Mouse (Mus musculus) spleen, postnatal 14 days (tissue): Measurements from ENCODE around the gene Zfp664.

Experiments
- DNase-seq, 2 experiments: peaks; one replicate each; pipeline ENCODE4 v3.0.0; 2021 to 2022; ENCODE audit warnings: low spot score in 2 of 2

Gene Zfp664

DNA sequence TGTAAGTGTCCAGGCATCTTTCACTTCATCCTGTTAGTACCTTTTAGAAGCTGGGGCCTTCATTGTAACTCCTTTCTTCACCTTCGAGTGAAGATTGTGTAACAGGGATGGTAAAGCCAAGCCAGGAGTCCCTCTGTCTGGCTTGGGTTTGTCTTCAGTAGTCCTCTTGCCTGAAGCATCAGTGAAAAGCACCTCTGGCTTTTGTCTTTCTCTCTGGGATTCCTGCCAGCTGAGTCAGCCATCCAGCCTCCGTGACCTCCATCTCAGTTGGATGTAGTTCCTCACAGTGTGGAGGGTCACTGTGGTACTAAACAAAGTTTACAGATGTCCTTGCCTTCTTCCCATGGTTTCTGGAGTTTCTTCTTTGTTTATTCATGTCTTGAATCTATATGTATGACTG lies 9.5 kb downstream of the Zfp664 start:
- no peak for DNase-seq

DNA sequence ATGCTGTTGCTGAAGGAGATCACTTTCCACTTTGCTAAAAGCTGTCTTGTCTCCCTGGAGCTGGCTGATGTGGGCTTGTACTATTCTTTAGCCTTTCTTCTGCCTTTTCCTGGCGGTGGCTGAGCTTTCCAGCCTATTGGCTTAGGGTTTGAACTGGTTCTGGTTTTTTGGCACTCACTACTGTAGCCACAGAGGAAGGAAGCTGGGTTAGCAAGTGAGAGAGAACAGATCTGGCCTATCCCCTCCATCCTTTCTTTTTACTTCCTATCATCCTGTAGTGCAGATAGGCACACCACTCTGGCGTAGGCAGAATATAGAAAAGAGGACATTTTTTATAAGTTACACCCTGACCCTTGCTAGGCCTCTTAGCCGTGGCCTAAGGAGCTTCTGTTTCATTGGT lies 10.6 kb downstream of the Zfp664 start:
- DNase-seq = no peak

DNA sequence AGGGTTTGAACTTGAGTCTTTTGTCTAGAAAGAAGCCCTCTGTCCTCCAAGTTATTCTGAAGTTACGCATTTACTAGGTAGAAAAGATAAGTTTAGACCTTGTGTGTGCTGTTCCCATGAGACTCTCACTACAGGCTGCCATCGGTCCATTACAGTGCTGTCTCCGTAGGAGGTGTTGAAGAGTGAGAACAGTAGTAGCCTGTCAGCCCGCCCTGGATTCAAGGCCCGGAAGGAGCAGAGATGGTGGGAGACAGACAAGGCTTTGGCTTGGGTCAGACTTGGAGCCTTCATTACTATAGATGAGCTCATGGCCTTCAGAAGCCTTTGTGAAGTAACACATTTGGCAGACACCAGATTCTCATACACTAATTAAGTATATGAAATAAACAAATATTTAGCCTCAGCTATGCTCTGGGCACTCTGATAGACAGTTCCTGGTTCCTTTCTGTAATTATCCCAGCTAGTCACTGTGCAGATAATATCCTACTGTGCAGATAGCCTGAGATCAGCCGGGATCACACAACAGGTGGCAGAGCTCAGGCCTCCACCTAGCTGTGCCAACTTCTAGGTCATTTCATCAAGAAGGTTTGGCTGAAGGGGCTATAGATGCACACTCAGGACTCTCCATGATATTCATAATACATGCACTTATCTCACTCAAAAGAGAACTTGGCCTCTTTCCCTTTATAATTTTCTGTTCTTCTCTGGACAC lies 11.6 kb downstream of the Zfp664 start:
- DNase-seq = no peak

DNA sequence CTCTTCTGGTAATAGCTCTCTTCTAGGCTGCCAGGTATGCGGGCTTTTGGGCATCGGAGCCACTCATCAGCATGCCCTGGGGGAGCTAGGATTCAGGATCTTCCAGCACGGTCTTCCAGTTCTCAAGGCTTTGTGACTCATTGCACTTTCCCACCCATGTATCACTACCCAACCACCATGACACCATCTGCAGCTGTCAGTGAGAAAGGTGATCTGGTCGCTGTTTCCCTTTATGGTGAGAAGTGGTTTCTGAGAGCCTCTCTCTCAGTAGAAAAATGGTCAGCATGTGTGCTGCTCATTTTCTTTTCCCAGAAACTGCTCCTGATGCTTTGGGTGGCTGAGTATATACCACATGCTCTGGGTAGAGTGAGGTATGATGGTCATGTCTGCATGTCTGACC lies 16.8 kb downstream of the Zfp664 start:
- no peak for DNase-seq

DNA sequence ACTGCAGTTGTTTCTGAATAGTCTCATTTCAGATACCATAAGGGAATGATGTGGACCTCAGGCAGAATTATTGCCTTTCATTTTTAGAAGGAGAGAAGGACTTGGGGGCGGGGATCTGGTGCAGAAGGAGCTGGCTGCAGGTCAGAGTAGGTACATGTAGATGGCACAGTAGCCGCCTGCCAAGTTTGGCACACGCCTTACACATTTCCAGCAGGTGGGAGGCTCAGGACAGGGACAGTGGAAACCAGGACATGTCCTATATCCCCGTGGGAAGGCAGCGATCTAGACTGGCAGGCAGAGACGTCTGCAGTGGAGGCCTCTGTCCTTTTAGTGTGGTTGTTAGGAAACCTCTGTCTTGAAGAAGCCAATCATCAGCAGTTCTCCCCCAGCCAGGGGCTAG lies 17.3 kb downstream of the Zfp664 start:
- DNase-seq = no peak

GRCm38 (mm10) chr5:124883877-124884276 lies 21.4 kb downstream of the Zfp664 start:
- DNase-seq = no peak

GRCm38 (mm10) chr5:124888661-124889060 lies 26.2 kb downstream of the Zfp664 start:
- DNase-seq = no peak

- no peak for DNase-seq
Measured at GRCm38 (mm10) chr5:124891921-124892370, 29.5 kb downstream of the Zfp664 start.

- no peak for DNase-seq
Measured at GRCm38 (mm10) chr5:124896135-124896534, 33.6 kb downstream of the Zfp664 start.

DNA sequence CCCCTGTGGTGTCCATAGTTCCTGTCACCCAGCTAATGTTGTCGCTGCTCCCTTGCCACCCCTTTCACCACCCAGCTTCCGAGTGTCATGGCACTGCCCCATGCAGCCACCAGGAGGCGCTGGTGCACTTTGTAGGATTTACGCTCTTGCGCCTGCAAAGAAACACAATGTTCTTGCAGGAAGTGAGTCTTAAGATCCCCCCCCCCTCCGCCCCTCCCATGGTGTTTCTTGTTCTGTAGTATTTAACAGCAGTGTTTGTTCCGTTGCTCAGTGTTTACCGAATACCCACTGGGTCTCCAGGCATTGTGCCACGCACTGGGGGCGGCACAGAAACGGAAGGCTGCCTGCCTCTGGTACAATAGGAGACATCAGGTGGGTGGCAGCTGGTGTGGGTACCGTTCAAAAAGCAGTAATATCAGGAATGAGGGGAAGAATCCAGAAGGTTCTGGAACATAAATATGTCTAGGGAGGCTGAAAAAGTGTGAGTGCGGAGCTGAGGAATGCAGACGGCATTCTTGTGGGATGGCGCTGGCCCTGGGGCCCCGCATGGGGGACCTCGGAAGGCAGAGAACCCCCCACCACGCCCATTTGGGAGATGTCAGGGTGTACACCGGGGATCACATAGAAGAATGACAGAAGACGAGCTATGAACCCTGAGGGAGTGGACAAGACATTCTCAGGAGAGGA lies 37.6 kb downstream of the Zfp664 start:
- DNase-seq = peak; percentile 67 to 81

- DNase-seq = no peak
Measured at GRCm38 (mm10) chr5:124900738-124901490, 38.4 kb downstream of the Zfp664 start.

DNA sequence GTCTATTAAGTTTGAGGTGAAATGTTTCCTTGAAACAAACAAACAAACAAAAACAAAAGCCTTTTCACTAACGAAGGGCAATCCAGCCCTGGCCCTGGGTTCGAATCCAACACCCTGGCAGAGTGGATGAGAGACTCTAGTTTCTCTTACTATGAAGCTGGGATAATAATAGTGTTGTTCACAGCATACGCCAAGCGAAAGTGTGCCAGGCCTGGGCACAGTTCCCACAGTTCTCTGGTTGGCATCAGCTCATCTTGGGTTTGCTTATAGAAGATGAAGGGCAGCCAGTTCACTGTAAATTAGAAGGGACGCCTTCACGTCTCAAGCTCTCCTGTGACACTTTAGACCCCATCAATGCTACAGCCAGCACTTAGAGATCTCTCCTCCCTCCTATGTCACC lies 39.2 kb downstream of the Zfp664 start:
- DNase-seq = no peak

DNA sequence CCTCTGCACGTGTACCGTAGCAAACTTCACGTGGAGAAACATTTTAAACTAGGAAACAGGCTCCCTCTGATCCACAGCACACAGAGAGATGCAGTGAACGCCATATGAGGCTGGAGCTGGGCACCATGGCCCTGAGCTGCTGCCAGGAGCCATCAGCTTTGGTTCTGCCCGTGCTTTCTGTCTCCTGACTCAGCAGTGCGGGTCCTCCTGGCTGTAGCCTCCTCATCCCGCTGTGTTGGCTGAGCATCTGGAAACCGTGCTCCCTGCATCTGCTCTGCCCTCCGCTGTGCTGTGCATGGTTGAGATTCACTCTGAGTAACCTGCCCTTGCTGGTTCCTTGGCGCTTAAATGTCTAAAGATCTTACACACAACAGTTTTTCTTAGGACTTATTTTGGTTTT lies 39.7 kb downstream of the Zfp664 start:
- no peak for DNase-seq

GRCm38 (mm10) chr5:124903852-124904251 lies 41.4 kb downstream of the Zfp664 start:
- DNase-seq = no peak

GRCm38 (mm10) chr5:124906890-124907289 lies 44.4 kb downstream of the Zfp664 start:
- DNase-seq = no peak

GRCm38 (mm10) chr5:124908860-124909259 lies 46.4 kb downstream of the Zfp664 start:
- peak; percentile 48 to 58 for DNase-seq

- no peak for DNase-seq
Measured at GRCm38 (mm10) chr5:124912276-124912675, 49.8 kb downstream of the Zfp664 start.

GRCm38 (mm10) chr5:124912946-124913933 lies 50.7 kb downstream of the Zfp664 start:
- no peak for DNase-seq

GRCm38 (mm10) chr5:124919798-124920197 lies 57.3 kb downstream of the Zfp664 start:
- no peak for DNase-seq

DNA sequence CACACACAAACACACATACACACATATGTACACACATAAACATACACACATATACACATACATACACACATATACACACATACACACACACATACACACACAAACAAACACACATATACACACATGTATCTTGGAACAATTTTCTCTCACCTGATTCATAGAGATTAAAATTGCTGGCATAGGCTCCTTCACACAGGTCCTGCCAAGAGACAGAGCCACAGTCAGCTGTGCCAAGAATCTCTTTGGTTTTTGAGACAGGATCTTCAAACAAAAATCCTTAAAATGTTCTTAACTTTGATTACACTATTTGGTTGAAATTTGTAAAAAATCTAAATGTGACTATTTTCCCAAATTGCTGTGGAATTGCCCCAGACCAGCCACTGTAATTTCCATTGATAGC lies 58.9 kb downstream of the Zfp664 start:
- no peak for DNase-seq
